Mouse (Mus musculus): ENCODE results near the gene Rras2.

Rras2 gene

DNA sequence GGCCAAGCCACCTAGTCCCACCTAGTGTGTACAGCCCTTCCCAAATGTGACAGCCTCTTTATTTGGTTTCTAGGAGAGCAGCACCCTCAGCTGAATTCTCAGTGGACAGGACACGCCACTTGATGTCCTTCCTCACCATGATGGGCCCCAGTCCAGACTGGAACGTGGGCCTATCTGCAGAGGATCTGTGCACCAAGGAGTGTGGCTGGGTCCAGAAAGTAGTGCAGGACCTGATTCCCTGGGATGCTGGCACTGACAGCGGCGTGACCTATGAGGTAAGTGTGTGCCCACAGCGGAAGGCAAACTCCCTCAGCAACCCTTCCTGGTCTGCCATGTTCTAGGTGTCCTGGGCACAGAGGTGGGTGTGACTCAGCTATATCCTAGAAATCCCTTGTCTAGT is 88.8 kb downstream of the Rras2 start:
- DNase-seq (ENCODE audit: low spot score): no peak

DNA sequence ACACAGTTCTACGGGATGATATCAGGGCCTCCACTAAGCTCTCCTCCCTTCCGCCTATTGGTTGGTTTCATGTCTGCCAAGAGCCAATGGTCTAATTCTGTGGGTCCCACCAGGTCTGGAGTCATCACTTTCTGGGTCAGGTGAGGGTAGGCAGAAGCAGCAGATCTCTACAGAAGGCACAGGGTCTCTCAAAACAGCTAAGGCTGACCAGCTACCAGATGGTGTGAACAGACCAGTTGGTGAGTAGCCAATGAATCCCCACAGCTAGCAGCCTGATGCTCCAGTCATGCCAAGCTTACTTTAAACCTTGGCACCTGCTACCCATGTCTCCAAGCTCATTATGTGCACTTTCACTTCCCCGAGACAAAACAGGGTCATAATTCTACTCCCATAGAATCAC is 90.2 kb downstream of the Rras2 start:
- DNase-seq (ENCODE audit: low spot score): no peak

DNA sequence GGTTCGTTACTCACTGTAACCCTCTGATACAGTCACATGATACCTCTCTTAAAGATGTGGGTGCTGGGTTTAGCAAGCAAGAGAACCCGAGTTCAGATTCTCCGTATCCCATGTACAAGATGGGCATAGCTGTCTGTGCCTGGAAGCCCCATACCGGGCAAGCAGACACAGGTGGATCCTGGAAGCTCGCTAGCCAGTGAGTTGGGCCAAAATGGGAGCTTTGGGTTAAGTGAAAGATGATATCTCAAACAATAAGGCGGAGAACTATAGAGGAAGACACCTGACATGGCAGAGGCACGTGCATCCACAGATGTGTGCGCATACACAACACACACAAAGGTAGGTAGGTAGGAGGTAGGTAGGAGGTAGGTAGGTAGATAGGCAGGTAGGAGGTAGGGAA is 90.7 kb downstream of the Rras2 start:
- DNase-seq (ENCODE audit: low spot score): no peak

DNA sequence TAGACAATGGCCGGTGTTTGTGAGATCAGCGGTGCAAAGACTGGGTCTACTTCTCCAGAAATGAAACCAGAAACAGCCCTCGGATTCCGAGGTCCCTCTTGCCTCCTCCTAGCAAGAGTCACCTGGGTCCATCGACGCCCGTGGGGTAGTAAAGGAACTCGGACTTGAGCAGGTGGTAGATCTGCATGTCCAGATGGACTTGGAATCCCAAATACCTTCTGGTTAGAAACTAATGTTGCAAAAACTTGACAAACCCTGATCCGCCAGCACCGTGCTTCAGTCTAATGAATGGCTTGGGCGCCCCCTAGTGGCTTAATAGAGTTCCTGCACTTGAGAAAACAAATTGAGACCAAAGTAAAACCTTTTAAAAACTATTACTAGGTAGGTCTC is 96.9 kb downstream of the Rras2 start:
- peak; percentile 93 for DNase-seq (ENCODE audit: low spot score)

DNA sequence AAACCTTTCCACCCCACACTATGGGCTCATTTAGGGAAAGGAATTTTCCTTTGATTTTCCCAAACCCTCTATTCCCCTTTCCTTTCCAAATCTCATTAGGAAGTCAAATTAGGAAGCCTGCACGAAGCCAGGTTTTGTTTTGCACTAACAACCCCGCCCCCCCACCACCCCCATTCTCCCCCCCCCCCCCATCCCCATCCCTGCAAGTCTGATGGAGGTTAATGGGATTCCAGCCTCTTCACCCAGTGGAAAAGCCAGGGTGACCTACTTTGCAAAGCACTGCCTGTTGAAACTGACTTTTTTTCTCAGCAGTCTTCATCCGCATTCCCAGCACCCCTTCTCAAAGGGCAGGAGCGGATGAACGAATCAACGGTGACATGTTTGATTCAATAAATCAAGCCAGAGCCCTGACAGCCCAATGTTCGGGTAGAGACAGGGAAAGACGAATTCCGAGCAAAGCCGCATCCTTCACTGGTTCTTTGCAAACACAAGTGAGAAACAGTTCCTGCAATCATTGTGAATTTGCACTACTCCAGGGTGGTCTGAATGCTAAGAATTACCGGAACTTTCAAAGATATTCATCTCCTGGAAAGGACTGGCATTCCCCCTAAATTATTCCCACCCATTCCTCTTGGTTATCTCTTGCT is 97.4 kb downstream of the Rras2 start:
- DNase-seq (ENCODE audit: low spot score): no peak

DNA sequence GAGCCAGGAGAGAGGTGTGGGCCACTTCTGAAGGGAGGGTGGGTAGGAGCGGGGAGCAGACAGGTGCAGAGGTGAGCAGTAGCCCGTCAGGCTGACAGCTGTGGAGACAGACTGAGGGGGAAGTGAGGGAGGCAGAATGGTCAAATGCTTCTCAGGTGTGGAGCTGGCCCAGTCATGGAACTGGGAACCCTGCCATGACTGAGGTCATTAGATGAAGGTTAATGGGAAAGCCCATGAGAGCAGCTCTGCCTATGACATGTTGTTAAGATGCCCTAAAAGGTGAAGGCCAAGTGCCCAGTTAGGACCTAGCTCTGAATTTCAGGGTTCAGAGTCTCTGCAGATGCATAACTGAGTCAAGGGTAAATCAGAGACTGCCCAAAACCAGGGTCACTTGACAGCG is 98.7 kb downstream of the Rras2 start:
- DNase-seq (ENCODE audit: low spot score): no peak

DNA sequence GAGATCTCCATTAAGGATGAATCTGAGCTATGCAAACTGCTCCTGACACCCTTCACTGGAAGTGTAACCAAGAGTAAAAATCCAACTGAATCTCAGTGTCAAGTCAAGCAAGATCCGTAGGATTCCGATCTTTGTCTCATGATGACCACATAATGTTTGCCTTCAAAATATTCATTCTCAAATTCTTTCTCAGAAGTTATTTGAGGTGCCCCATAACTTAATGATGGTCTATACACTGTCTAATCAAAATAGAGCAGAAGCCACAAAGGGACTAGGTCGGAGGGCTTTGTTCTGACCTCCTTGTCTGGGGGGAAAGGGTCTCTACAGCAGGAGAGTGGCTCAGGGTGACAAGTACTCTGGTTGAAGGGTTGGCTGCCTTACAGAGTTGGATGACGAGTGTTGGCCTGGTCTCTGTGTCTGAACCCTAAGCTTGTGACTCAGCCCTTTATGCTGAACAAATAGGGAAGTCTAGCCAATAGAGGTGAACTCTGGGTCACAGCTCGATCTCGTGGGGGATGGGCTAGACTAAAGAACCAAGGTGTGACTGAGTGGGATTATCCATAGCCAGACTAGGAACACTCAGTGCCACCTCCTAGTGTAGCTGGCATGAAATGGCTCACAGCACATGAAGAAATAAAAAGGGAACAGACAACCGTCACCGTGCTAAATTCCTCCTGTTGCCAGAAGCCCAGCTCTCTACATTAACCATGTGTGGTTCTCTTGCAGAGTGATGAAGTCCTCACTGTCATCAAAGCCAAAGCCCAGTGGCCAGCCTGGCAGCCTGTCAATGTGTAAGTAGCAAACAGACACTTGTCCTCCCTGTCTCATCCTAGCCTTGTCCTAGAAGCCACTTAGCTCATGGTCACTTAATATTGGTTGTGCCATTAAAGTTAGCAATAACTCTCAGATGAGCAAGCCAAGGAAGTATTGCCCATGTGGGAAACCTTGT is 101.3 kb downstream of the Rras2 start:
- DNase-seq (ENCODE audit: low spot score): no peak

DNA sequence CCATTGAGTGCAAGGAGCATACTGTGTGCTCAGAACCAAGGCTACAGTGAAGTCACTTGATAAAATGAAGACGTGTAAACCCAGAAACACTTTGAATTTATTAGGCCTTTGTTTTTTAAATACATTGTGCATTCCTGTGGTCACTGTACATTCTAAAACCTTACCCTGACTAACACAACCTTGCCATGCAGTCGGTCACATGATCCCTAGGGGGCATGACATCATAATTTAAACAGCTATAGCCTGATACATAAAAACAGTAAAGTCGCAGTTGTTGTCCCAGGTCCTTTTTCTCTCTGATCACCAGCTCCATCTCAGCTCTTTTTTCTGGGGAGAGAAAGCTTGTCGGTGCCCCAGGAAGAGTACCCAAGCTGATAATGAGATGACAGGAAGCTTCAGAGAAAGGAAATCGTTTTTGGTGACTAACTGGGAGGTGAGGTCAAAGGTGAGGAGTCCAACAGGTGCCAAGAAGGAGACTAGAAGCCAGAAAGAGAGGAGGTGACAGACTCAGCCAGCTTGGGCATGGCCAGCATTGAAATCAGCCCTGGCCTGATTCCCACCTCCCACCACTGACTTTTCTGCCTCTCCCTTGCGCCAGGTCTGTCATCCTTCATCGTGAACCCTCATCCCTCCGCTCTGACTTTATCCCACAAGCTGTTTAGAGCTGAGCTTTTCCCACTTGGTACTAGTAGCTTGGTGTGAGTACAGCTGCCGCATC is 105.7 kb downstream of the Rras2 start:
- no peak for DNase-seq (ENCODE audit: low spot score)

DNA sequence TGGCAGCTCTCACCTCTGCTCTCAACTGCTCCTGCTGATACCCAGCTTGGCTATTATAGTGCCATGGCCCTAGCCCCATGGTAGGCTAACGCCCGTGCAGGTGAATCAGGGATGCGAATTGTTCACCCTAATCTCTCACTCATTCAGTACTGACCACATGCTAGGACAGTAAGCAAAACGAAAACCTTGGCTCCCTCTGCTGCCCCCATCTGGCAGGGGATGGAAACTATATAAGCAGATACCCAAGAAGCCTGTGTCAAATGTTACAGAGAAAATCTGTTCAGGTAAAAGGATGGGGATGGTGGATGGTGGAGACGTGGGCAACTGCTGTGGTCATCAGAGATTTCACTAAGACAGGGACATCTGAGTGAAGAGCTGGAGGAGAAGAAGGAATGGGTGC is 110.0 kb downstream of the Rras2 start:
- peak; percentile 55 for DNase-seq (ENCODE audit: low spot score)

DNA sequence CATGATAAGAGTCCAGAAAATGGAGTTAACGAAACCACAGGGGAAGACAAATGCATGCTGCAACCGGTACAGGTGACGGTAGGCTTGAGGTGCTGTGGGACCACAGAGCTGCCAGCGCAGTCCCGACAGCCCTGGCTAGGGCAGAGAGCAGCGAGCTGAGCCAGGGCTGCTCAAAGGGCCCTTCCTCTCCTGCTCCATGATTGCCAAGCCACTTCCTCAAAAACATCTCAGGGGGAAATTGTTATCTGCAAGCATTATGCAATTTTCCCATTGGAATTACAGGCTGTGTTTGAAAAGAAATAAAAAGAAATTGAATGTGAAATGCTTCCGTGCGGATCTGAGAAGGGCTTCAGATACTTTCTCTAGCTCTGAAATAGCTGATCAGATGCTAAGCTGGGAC is 111.1 kb downstream of the Rras2 start:
- no peak for DNase-seq (ENCODE audit: low spot score)

DNA sequence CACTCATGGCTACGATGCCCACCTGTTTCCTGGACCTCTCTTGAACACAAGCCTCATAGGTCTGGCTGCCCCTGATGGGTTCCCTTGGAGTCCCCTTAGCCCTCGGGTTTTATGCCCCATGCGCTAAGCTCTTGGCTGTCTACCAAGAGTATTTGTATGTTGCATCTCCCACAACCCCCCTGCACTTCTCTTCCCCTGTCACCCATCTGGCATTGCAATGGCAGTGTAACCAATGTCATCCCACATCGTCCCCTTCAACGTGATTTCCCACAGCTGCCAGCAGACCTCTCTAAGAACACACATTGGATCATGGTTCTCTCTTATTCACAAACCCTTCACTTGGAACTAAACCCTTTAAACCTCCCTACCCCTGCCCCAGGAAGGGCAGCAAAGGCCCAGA is 112.1 kb downstream of the Rras2 start:
- DNase-seq (ENCODE audit: low spot score): no peak

DNA sequence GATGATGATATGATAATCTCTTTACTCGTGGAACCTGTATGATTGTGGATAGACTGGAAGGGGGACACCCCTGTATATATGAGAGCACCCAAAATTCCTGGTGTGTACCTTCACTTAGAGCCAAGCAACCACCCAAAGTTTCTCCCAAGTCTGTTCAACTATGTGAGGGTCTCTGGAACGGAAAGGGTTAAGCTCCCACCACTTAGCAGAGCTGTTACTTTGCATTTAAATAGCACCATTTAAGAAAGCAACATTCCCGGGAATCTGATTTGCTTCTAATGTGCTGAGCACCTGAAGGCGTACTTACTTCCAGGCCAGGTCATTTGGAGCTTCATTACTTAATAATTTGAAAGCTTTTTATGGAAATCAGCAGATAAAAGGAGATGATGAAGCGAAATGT is 113.4 kb downstream of the Rras2 start:
- peak; percentile 33 for DNase-seq (ENCODE audit: low spot score)

DNA sequence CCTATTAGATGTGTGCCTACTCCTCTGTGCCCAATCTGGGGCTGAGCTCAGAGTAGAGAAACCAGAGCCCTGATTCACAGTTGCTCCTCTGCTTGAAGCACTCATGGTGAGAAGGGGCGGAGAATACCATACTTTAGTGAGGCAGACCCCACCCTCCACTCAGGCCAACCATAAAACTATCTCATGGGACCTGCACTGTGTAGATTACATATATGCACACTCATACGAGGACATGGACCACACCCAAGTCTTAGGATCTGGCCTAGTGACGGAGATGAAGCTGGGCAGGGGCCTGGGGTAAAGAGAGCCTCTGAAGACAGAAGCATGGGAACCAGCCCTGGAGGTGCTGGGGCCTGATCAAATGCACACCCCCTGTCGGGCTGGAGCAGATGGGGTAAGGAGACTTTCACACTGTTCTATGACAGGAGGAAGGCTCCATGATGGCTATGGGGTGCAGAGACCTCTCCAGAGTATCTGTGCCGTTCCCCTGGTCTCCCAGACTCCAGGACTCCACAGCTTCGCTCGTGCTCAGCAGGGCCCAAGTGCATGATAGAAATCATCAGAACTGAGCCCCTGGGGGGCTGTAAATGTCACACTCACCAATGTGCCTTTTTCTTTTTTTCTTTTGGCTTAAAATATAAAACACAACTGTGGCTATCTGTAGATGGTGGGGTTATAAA is 119.8 kb downstream of the Rras2 start:
- DNase-seq (ENCODE audit: low spot score): no peak

Data from embryo, embryonic 10.5 days (tissue).